Mouse (Mus musculus) myocyte (in vitro differentiated cells): ENCODE data around the gene Calhm1.

Experiments
- CEBPB ChIP-seq: IDR thresholded peaks from 2 replicates; pipeline ENCODE4 v1.6.1; 2011; ENCODE audit warnings: mild to moderate bottlenecking, moderate library complexity; ENCODE audit not compliant: poor library complexity, insufficient read depth, severe bottlenecking
- E2F4 ChIP-seq: IDR thresholded peaks from one replicate; pipeline ENCODE4 v1.6.1; 2011; ENCODE audit warnings: mild to moderate bottlenecking, control low read depth, moderate library complexity; ENCODE audit not compliant: insufficient read depth
- MAX ChIP-seq: IDR thresholded peaks from one replicate; pipeline ENCODE4 v1.6.1; 2011; ENCODE audit warnings: low read depth, mild to moderate bottlenecking, control low read depth
- MYOD1 ChIP-seq, 3 experiments: IDR thresholded peaks; one replicate each; pipeline ENCODE4 v1.6.1; 2011; ENCODE audit warnings: control low read depth in 2 of 3, low read depth in 2 of 3, mild to moderate bottlenecking in 2 of 3, moderate library complexity in 1 of 3; ENCODE audit not compliant: insufficient read length in 2 of 3, control insufficient read depth in 1 of 3
- MYOG ChIP-seq, 3 experiments: IDR thresholded peaks; one replicate each; pipeline ENCODE4 v1.6.1; 2011; ENCODE audit warnings: control low read depth in 2 of 3, low read depth in 2 of 3, mild to moderate bottlenecking in 2 of 3; ENCODE audit not compliant: insufficient read length in 2 of 3, control insufficient read depth in 1 of 3, insufficient read depth in 1 of 3
- POLR2A ChIP-seq: IDR thresholded peaks from one replicate; pipeline ENCODE4 v1.6.1; 2011; ENCODE audit warnings: low read depth, mild to moderate bottlenecking, control low read depth, moderate library complexity; ENCODE audit not compliant: insufficient read length
- POLR2AphosphoS2 ChIP-seq: IDR thresholded peaks from one replicate; pipeline ENCODE4 v1.6.1; 2011; ENCODE audit warnings: low read depth, control low read depth; ENCODE audit not compliant: insufficient read length
- REST ChIP-seq: IDR thresholded peaks from one replicate; pipeline ENCODE4 v1.6.1; 2011; ENCODE audit warnings: mild to moderate bottlenecking, control low read depth, moderate library complexity; ENCODE audit not compliant: insufficient read depth, insufficient read length
- TCF12 ChIP-seq: IDR thresholded peaks from one replicate; pipeline ENCODE4 v1.6.1; 2011; ENCODE audit warnings: mild to moderate bottlenecking, control low read depth; ENCODE audit not compliant: poor library complexity, insufficient read depth, severe bottlenecking
- TCF3 ChIP-seq: IDR thresholded peaks from one replicate; pipeline ENCODE4 v1.6.1; 2011; ENCODE audit warnings: low read depth, control low read depth; ENCODE audit not compliant: insufficient read length
- USF1 ChIP-seq: IDR thresholded peaks from one replicate; pipeline ENCODE4 v1.6.1; 2011; ENCODE audit warnings: low read depth, mild to moderate bottlenecking, control low read depth, moderate library complexity

DNA sequence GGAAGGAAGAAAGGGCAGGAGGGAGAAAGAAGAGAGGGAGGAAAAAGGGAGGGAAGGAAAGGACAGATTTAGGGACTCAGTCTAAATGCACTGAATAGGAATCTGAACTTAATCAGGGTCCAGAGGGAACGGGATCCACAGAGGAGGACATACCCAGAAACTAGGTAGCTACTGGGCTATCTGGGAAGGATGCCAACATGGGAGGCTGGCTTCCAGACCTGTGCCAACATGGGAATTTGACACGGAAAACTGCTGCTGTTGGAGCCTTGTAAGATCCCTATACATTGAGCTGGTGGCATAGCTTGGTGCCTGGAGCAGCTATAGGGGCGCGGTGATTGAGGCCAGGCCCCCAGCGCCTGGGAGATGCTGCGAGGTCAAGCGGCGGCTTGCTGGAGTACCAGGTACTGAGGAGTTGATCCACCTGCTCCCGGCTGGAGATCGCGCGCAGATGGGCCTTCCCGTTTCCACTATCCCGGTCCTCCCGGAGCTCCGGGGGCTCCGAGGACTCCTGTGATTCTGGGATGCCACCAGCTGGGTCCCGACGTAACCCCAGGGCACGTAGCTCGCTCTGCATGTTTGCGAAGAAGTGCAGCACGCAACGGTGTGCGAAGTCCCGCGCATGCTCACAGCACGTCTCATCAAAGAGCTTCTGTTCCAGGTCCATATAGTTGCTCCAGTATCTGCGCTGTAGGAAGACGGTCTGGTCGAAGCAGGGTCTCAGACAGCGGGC lies 7.4 kb upstream of the Calhm1 start:
- no peak for TF ChIP-seq POLR2A
- no peak for TF ChIP-seq USF1
- TF ChIP-seq POLR2AphosphoS2: no peak
- TF ChIP-seq MYOD1 (IDR thresholded peaks at IDR 0.05; ENCODE audit: control insufficient read depth in 1 of 3, insufficient read length in 2 of 3, low read depth in 2 of 3): no peak
- TF ChIP-seq TCF12: no peak
- no peak for TF ChIP-seq MAX
- no peak for TF ChIP-seq TCF3
- TF ChIP-seq E2F4: no peak
- no peak for TF ChIP-seq CEBPB
- no peak for TF ChIP-seq MYOG (IDR thresholded peaks at IDR 0.05; ENCODE audit: control insufficient read depth in 1 of 3, insufficient read depth in 1 of 3, insufficient read length in 2 of 3, low read depth in 2 of 3)
- TF ChIP-seq REST: no peak
